12 mouse cellular contexts compared by ENCODE assay signal in the genomic region with DNA sequence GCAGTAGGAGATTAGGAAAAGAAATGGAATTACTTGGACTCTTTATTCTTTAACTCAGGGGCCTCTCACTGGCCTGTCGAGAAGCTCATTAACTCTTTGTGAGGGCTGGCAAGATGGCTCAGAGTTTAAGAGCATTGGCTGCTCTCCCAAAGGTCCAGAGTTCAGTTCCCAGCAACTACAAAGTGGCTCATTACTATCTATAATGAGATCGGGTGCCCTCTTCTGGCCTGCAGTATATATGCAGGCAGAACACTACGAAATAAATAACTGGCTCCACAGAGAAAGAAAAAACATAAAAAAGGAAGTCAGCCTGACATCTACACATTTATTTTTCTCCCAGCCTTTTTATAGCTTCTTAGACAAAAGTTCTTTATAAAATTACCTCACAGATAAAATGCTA. TPM values are rescaled to one million over a fixed set of nuclear protein-coding genes. Genes with fewer than 3 reads are reported as not detected.
DNase-seq lines count a peak whose midpoint lies in the region; ATAC-seq and TF ChIP-seq lines count a peak whose summit lies in the region.
"Had no signal": no experiment of that assay in that cellular context is flagged by ENCODE, and none has a peak within 500 bp of the region (broad histone marks: within the 10 kb centered on the region; RNA-seq: fewer than 3 reads in every experiment).

No protein-coding gene starts in this region.

- no peak overlapping the region for H3K4me3 ChIP-seq in kidney, adult 2 months (ENCODE audit: insufficient read depth, low read depth, low read length)
- no peak overlapping the region for H3K4me3 ChIP-seq in kidney, embryonic 15.5 days (replicated peaks)
- H3K4me3 ChIP-seq in E14TG2a.4 (replicated peaks; ENCODE audit: low read length): no peak overlapping the region
- H3K4me3 ChIP-seq: embryonic facial prominence, embryonic 15.5 days; midbrain, embryonic 15.5 days had no signal

- 12% methylated on average over 3 of the region's 3 CpGs for WGBS in kidney, adult 2 months
- 23% methylated on average over 3 of the region's 3 CpGs for WGBS in kidney, embryonic 15.5 days

- H3K27me3 ChIP-seq in kidney, adult 2 months (replicated peaks; ENCODE audit: control insufficient read depth, insufficient read depth, low read length): no peaks in the 10 kb centered on the region
- H3K27me3 ChIP-seq in kidney, embryonic 15.5 days: no peaks in the 10 kb centered on the region
- H3K27me3 ChIP-seq in E14TG2a.4 (ENCODE audit: insufficient read depth, low read length): no peaks in the 10 kb centered on the region
- H3K27me3 ChIP-seq: embryonic facial prominence, embryonic 15.5 days; midbrain, embryonic 15.5 days had no signal

- ATAC-seq in kidney, embryonic 15.5 days (replicated peaks; ENCODE audit: low FRiP score): no peak
- ATAC-seq in megakaryocyte, adult 5-6 weeks (ENCODE audit: poor library complexity, severe bottlenecking): 0 out of 2 replicates have a peak, but pooled peaks have one; percentile 13
- no peak for ATAC-seq in erythroid progenitor cell, adult 5-6 weeks (replicated peaks; ENCODE audit: low FRiP score, poor library complexity, severe bottlenecking)
- ATAC-seq: midbrain, embryonic 15.5 days had no signal

- no peak overlapping the region for H3K9ac ChIP-seq in kidney, embryonic 15.5 days
- H3K9ac ChIP-seq: embryonic facial prominence, embryonic 15.5 days; midbrain, embryonic 15.5 days had no signal

- TF ChIP-seq POLR2A in kidney, adult 2 months (IDR thresholded peaks at IDR 0.05; ENCODE audit: low read depth, low read length): no peak
- TF ChIP-seq POLR2A in brain, embryonic 14.5 days (IDR thresholded peaks at IDR 0.05; ENCODE audit: borderline replicate concordance, extremely low read depth, insufficient read depth, insufficient read length, poor library complexity, severe bottlenecking): no peak

- H3K4me2 ChIP-seq in kidney, embryonic 15.5 days: no peak overlapping the region
- H3K4me2 ChIP-seq: embryonic facial prominence, embryonic 15.5 days; midbrain, embryonic 15.5 days had no signal

- no peaks in the 10 kb centered on the region for H3K9me3 ChIP-seq in kidney, embryonic 15.5 days (replicated peaks)
- no peaks in the 10 kb centered on the region for H3K9me3 ChIP-seq in E14TG2a.4 (ENCODE audit: low read length)
- H3K9me3 ChIP-seq: embryonic facial prominence, embryonic 15.5 days; midbrain, embryonic 15.5 days had no signal

- no peak overlapping the region for H3K27ac ChIP-seq in kidney, adult 2 months (ENCODE audit: insufficient read depth, low read depth, low read length)
- no peak overlapping the region for H3K27ac ChIP-seq in kidney, embryonic 15.5 days
- H3K27ac ChIP-seq: embryonic facial prominence, embryonic 15.5 days; midbrain, embryonic 15.5 days had no signal

- peaks cover 8% of the 10 kb centered on the region for H3K4me1 ChIP-seq in kidney, adult 2 months (ENCODE audit: control insufficient read depth, insufficient read depth, low read length)
- peaks cover 24% of the 10 kb centered on the region for H3K4me1 ChIP-seq in kidney, embryonic 15.5 days
- H3K4me1 ChIP-seq in E14TG2a.4 (replicated peaks; ENCODE audit: low read depth, low read length): peaks cover 45% of the 10 kb centered on the region

- TF ChIP-seq CTCF in kidney, adult 2 months (conservative IDR thresholded peaks at IDR 0.05; ENCODE audit: insufficient read depth, insufficient read length, low read depth, low read length): peak; percentile 33; the same call in 1 of the 2 replicates
- peak; percentile 54 for TF ChIP-seq CTCF in E14TG2a.4 (conservative IDR thresholded peaks at IDR 0.05; ENCODE audit: low read length)
- peak; percentile 31; the same call in 1 of the 2 replicates for TF ChIP-seq CTCF in brain, embryonic 14.5 days (IDR thresholded peaks at IDR 0.05; ENCODE audit: borderline replicate concordance, extremely low read depth, insufficient read depth, insufficient read length)

- peak; percentile 84 for DNase-seq in kidney, adult 2 months
- peak; percentile 39 for DNase-seq in brain, embryonic 14.5 days (ENCODE audit: low read depth)
- DNase-seq in ovary, postnatal 14 days (ENCODE audit: low spot score): no peak
- no peak for DNase-seq in right cerebral cortex, postnatal 4 days
- DNase-seq: adrenal gland, postnatal 10 days; heart, adult 11 months had no signal

- no peaks in the 10 kb centered on the region for H3K36me3 ChIP-seq in kidney, adult 2 months (ENCODE audit: control insufficient read depth, insufficient read depth, low read length)
- peaks cover 2% of the 10 kb centered on the region; the same call in 1 of the 2 replicates for H3K36me3 ChIP-seq in kidney, embryonic 15.5 days
- peaks cover 11% of the 10 kb centered on the region for H3K36me3 ChIP-seq in E14TG2a.4 (ENCODE audit: insufficient read depth, low read length)
- H3K36me3 ChIP-seq: embryonic facial prominence, embryonic 15.5 days; midbrain, embryonic 15.5 days had no signal

RNA-seq across cellular contexts. Expression of a gene that starts 11.4 kb away (rescaled TPM):
- polyA plus RNA-seq in kidney, adult 2 months (2012; rRNA removed): 793 and 827 TPM in 2 replicates
- 577 and 605 TPM in 2 replicates for polyA plus RNA-seq in kidney, embryonic 15.5 days (2015; fragmentation: Nextera tagmentation; extraction: Ambion mirVana)
- polyA plus RNA-seq in brain, embryonic 14.5 days (2012; rRNA removed): 913 and 1,191 TPM in 2 replicates
- total RNA-seq in megakaryocyte, adult 5-6 weeks (2015): 282 and 314 TPM in 2 replicates
- 248 and 255 TPM in 2 replicates for total RNA-seq in megakaryocyte, adult 5-6 weeks (2017)
- 292 and 301 TPM in 2 replicates for total RNA-seq in erythroid progenitor cell, adult 5-6 weeks (2015; ENCODE audit: low replicate concordance)
- 92.2 and 190 TPM in 2 replicates for total RNA-seq in erythroid progenitor cell, adult 5-6 weeks (2017; ENCODE audit: low replicate concordance)

RNA-seq across cellular contexts. Expression of a gene that starts 11.6 kb away (rescaled TPM):
- 32.2 and 33.2 TPM in 2 replicates for polyA plus RNA-seq in kidney, adult 2 months (2012; rRNA removed)
- polyA plus RNA-seq in kidney, embryonic 15.5 days (2015; fragmentation: Nextera tagmentation; extraction: Ambion mirVana): 59.1 and 60.4 TPM in 2 replicates
- polyA plus RNA-seq in brain, embryonic 14.5 days (2012; rRNA removed): 35.1 and 38.0 TPM in 2 replicates
- total RNA-seq in megakaryocyte, adult 5-6 weeks (2015): 40.0 and 40.7 TPM in 2 replicates
- total RNA-seq in megakaryocyte, adult 5-6 weeks (2017): 26.4 and 34.4 TPM in 2 replicates
- 56.2 and 59.5 TPM in 2 replicates for total RNA-seq in erythroid progenitor cell, adult 5-6 weeks (2015; ENCODE audit: low replicate concordance)
- total RNA-seq in erythroid progenitor cell, adult 5-6 weeks (2017; ENCODE audit: low replicate concordance): 58.9 and 62.4 TPM in 2 replicates

RNA-seq across cellular contexts. Expression of a gene that starts 29.9 kb away (rescaled TPM):
- polyA plus RNA-seq in kidney, adult 2 months (2012; rRNA removed): 704 and 720 TPM in 2 replicates
- polyA plus RNA-seq in kidney, embryonic 15.5 days (2015; fragmentation: Nextera tagmentation; extraction: Ambion mirVana): 344 and 353 TPM in 2 replicates
- polyA plus RNA-seq in brain, embryonic 14.5 days (2012; rRNA removed): 294 and 383 TPM in 2 replicates
- total RNA-seq in megakaryocyte, adult 5-6 weeks (2015): 132 and 161 TPM in 2 replicates
- 205 and 227 TPM in 2 replicates for total RNA-seq in megakaryocyte, adult 5-6 weeks (2017)
- total RNA-seq in erythroid progenitor cell, adult 5-6 weeks (2015; ENCODE audit: low replicate concordance): 90.1 and 119 TPM in 2 replicates
- total RNA-seq in erythroid progenitor cell, adult 5-6 weeks (2017; ENCODE audit: low replicate concordance): 75.9 and 125 TPM in 2 replicates

RNA-seq across cellular contexts. Expression of a gene that starts 56.1 kb away (rescaled TPM):
- 57.6 and 66.6 TPM in 2 replicates for polyA plus RNA-seq in kidney, adult 2 months (2012; rRNA removed)
- polyA plus RNA-seq in kidney, embryonic 15.5 days (2015; fragmentation: Nextera tagmentation; extraction: Ambion mirVana): 220 and 221 TPM in 2 replicates
- 91.4 and 105 TPM in 2 replicates for polyA plus RNA-seq in brain, embryonic 14.5 days (2012; rRNA removed)
- total RNA-seq in megakaryocyte, adult 5-6 weeks (2015): 15.4 and 16.4 TPM in 2 replicates
- 18.9 and 25.4 TPM in 2 replicates for total RNA-seq in megakaryocyte, adult 5-6 weeks (2017)
- 2.9 and 5.9 TPM in 2 replicates for total RNA-seq in erythroid progenitor cell, adult 5-6 weeks (2015; ENCODE audit: low replicate concordance)
- 9.3 and 12.5 TPM in 2 replicates for total RNA-seq in erythroid progenitor cell, adult 5-6 weeks (2017; ENCODE audit: low replicate concordance)

Comparison
In these comparisons a context has a peak if more than half of its experiments do, and no peak if none do; other contexts are left out.
1. DNase-seq: peak in kidney, adult 2 months (single experiment) and brain, embryonic 14.5 days (single experiment); none in ovary, postnatal 14 days (single experiment) and right cerebral cortex, postnatal 4 days (single experiment).
2. Peak in every context shown above with its lines, with median percentiles within 50 percentile points of each other: CTCF ChIP-seq.